Mouse (Mus musculus): Measurements from ENCODE around the gene Frg2f1. TPM values are rescaled to one million over a fixed set of nuclear protein-coding genes. Genes with fewer than 3 reads are reported as not detected.

The Frg2f1 gene
- total RNA-seq, 4 experiments from 2014 or later: 3.6 to 6.7 (median 5.8) TPM

DNA sequence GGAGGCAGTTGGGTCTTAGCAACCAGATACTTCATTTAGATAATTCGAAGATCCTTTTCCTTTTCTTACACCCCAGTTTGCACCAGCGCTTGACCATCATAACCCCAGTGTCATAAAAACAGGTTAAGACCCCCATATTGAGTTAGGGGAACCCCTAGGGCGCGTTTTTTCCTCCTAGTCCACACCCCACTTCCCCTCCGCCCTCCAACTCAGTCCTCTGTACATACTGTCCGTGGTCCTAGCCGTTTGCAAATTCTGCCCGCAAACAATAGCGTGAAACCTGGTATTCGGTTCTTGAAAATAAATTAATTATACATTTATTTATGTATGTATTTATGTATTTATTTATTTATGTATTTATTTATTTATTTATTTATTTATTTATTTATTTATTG is 46.4 kb downstream of the Frg2f1 start:
- no peak for DNase-seq (ENCODE audit: low spot score)

DNA sequence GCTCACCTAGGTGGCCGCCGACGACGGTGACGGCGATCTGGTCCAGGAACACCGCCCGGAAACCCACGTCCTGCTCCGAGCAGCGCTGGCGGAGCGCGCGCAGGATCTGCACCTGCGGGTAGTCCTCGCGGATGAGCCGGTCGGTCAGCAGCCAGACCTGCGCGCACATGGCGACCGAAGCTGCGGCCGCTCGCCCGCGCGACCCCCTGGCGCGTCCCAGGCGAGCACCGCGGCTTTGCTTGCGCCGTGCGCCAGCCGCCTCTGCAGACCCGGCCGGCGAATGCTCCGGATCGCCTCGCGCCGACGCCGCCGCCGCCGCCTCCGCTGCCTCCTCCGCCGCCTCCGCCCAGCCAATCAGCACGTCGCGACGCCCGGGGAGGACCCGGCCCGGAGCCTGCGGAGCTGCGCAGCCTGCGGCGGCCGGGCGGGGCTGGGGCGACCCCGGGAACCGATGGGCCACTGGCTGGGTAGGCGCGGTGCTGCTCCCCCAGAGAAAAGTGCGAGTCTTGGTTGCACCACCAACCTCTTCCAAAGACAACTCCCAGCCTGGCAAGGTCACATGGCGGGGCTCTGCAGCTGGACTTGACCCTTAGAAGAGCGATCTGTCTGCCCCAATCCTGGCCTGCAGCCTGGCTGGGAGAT is 46.9 kb downstream of the Frg2f1 start, which contains the start of gene Rimkla:
Gene Rimkla, minus strand, starts transcription at position 338 of the 642 bp plus-strand sequence.
- peak; percentile 15 for DNase-seq (ENCODE audit: low spot score)

DNA sequence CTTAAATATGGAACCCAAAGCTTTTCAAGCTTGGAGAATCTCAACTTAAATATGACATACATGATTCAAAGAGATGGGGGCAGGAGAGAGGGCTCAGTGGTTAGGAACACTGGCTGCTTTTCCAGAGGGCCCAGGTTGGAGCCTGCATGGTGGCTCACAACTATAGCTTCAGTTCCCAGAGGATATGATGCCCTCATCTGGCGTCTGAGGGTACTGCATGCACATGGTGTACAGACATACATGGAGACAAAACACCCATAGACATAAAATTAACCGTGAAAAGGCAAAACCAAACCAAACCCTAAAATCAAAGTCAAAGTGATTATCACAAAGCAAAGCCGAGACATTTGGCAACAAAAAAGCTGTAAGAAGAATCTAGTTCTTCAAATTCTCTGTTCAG is 48.5 kb downstream of the Frg2f1 start:
- DNase-seq (ENCODE audit: low spot score): no peak

DNA sequence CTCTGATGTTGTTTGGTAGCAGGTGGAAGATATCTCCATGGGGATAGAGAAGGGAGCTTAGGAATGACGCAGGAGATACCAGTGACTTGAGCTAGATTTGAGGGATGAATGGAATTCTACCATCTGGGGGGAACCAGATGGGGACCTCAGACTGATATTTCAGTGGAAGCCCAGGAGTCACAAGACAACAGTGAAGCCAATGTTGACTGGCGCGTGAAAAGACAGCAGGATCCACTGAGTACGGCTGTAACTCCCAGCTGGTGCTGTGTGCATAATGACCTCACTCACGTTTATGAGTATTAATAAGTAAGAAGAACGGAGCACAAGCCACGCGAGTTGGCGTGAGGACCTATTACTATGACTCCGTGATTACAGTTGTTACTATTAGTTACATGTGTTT is 49.7 kb downstream of the Frg2f1 start:
- DNase-seq (ENCODE audit: low spot score): no peak

DNA sequence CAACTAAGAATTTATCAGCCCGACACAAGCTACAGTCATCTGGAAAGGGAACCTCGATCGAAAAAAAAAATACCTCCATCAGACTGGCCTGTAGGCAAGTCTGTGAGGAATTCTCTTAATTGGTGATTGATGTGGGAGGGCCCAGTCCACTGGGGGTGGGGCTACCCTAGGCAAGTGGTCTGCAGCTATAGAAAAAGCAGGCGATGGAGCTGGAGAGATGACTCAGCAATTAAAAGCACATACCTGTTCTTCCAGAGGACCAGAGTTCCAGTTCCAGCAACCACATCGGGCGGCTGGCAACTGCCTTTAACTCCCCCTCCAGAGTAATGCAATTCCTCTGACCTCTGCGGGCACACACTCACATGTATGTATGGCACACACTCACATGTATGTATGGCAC is 54.4 kb downstream of the Frg2f1 start:
- DNase-seq (ENCODE audit: low spot score): no peak

DNA sequence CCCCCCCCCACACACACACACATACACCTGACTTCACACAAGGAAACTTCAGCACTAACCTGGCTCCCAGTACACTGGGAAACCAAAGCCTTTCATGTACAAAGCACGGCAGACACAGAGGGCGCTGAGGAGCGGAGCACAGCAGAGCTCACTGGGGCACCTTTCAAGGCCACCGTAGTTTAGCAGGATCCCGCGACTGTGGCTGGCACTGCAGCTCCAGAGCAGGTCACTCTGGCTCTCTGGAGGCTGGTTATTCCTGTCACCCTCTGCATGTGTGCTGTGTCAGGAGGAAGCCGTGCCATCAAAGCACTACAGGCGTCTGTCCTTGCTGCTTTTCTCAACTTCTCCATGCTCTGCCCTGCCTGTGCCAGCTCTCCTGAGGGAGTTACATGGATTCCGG is 56.3 kb downstream of the Frg2f1 start:
- peak; percentile 4 for DNase-seq (ENCODE audit: low spot score)

Other genes with a start within 250 kb of the Frg2f1 start
- 100 to 1,000 TPM; 675 to 878 (median 780) TPM for gene Ybx1, start 244.9 kb downstream of the Frg2f1 start, total RNA-seq (2022)
- gene Ppih, start 219.0 kb downstream of the Frg2f1 start, total RNA-seq (2022): 10 to 100 TPM in 2 of 4 experiments, 1 to 10 TPM in 2; 7.8 to 11.9 (median 9.5) TPM
- 1 to 10 TPM in 1 of 4 experiments, under 1 TPM in 2, not detected in 1; 0.19 to 1.3 (median 0.44) TPM for gene Ccdc30, start 124.0 kb downstream of the Frg2f1 start, total RNA-seq (2022)
- gene Ppcs, start 117.1 kb downstream of the Frg2f1 start, total RNA-seq (2022): 10 to 100 TPM in 3 of 4 experiments, 1 to 10 TPM in 1; 6.2 to 13.3 (median 11.9) TPM
- gene Zmynd12, start 116.7 kb downstream of the Frg2f1 start, total RNA-seq (2022): not detected
- gene Rimkla, start 46.9 kb downstream of the Frg2f1 start, total RNA-seq (2022): 1 to 10 TPM in 1 of 4 experiments, under 1 TPM in 3; 0.38 to 1.1 (median 0.72) TPM
- 10 to 100 TPM; 29.3 to 31.3 (median 29.7) TPM for gene Foxj3, start 2.5 kb downstream of the Frg2f1 start, total RNA-seq (2022)
- not detected for gene Guca2a, start 98.2 kb upstream of the Frg2f1 start, total RNA-seq (2022)
- gene Guca2b, start 119.4 kb upstream of the Frg2f1 start, total RNA-seq (2022): under 1 TPM in 2 of 4 experiments, not detected in 2; 0.49 to 0.75 TPM
- 10 to 100 TPM in 2 of 4 experiments, 1 to 10 TPM in 2; 7.4 to 11.0 (median 9.2) TPM for gene Hivep3, start 194.3 kb upstream of the Frg2f1 start, total RNA-seq (2022)